Mouse (Mus musculus) forebrain, embryonic 16.5 days (tissue): ENCODE results near the gene Nono. TPM values are rescaled to one million over a fixed set of nuclear protein-coding genes. Genes with fewer than 3 reads are reported as not detected.
A peak's percentile ranks its signal among the peaks of the same experiment; 100 is the strongest.
"Not testable (repeated sequence)": the region's sequence is repeated elsewhere in the genome, so short reads cannot be mapped to it uniquely, and the experiment has no call there.

ENCODE experiments used
- ATAC-seq: fragments of 200-750 bp; cut with Nextera tagmentation; 2 replicates; pipeline ENCODE4 v1.8.0; 2017; ENCODE audit warnings: mild to moderate bottlenecking, moderate library complexity
- H3K27ac ChIP-seq: fragments of 300-500 bp; sonication (generic); 2 replicates; pipeline ENCODE4 v1.5.1; 2014; ENCODE audit warnings: low read length, control low read depth
- H3K27me3 ChIP-seq: fragments of 300-500 bp; sonication (generic); replicated peaks from 2 replicates; pipeline ENCODE4 v1.6.1; 2014; ENCODE audit warnings: low read length; ENCODE audit not compliant: control insufficient read depth, insufficient read depth
- H3K36me3 ChIP-seq: fragments of 300-500 bp; sonication (generic); 2 replicates; pipeline ENCODE4 v1.6.1; 2014; ENCODE audit not compliant: control insufficient read depth, insufficient read depth
- H3K4me1 ChIP-seq: fragments of 300-500 bp; sonication (generic); replicated peaks from 2 replicates; pipeline ENCODE4 v1.6.1; 2014; ENCODE audit warnings: low read length; ENCODE audit not compliant: control insufficient read depth, insufficient read depth
- H3K4me2 ChIP-seq: fragments of 300-500 bp; sonication (generic); 2 replicates; pipeline ENCODE4 v1.6.1; 2014; ENCODE audit warnings: mild to moderate bottlenecking, low read length, control low read depth
- H3K4me3 ChIP-seq: fragments of 300-500 bp; sonication (generic); replicated peaks from 2 replicates; pipeline ENCODE4 v1.5.1; 2014; ENCODE audit warnings: mild to moderate bottlenecking, low read length, control low read depth
- H3K9ac ChIP-seq: fragments of 300-500 bp; sonication (generic); replicated peaks from 2 replicates; pipeline ENCODE4 v1.6.1; 2014; ENCODE audit warnings: low read depth, low read length, control low read depth
- H3K9me3 ChIP-seq: fragments of 300-500 bp; sonication (generic); 2 replicates; pipeline ENCODE4 v1.6.1; 2016; ENCODE audit warnings: low read length; ENCODE audit not compliant: control insufficient read depth
- WGBS: fragments of 180-500 bp; shearing (Covaris S2); extraction: QIAGEN DNeasy Blood & Tissue Kit; methylation state at CpG from one replicate; pipeline ENCODE4 v1.1.7; 2014; 5-methylcytosine and 5-hydroxymethylcytosine counted together
- polyA plus RNA-seq: library from polyadenylated mRNA; unstranded; fragments of >200 nt; fragmentation: Nextera tagmentation; extraction: Ambion mirVana; gene quantifications from 2 replicates; pipeline ENCODE4 v1.2.1, GENCODE M21; 2015

Gene Nono
- polyA plus RNA-seq, 1 experiment from 2014 or later = 456 TPM

- Histone ChIP-seq H3K4me1 (no peaks in the 10 kb centered on the region), H3K4me3 (no peak overlapping the region), H3K36me3 (peaks cover 8% of the 10 kb centered on the region), H3K9me3 (no peaks in the 10 kb centered on the region), H3K27me3 (no peaks in the 10 kb centered on the region), H3K4me2 (no peak overlapping the region), H3K9ac (no peak overlapping the region), H3K27ac (no peak overlapping the region)
- ATAC-seq = no peak
- 67% methylated on average over 1 of the region's 1 CpGs for WGBS
Measured at GRCm38 (mm10) chrX:101451147-101451546, 22.0 kb downstream of the Nono start.

- Histone ChIP-seq H3K4me1 (no peaks in the 10 kb centered on the region), H3K9me3 (no peaks in the 10 kb centered on the region), H3K36me3 (peaks cover 5% of the 10 kb centered on the region), H3K27ac (no peak overlapping the region), H3K27me3 (no peaks in the 10 kb centered on the region), H3K4me3 (no peak overlapping the region), H3K9ac (no peak overlapping the region), H3K4me2 (no peak overlapping the region)
- no peak for ATAC-seq
- WGBS = 88% methylated on average over 3 of the region's 3 CpGs
Measured at GRCm38 (mm10) chrX:101451591-101451990, 22.5 kb downstream of the Nono start.

- Histone ChIP-seq H3K27me3 (no peaks in the 10 kb centered on the region), H3K36me3 (no peaks in the 10 kb centered on the region), H3K4me2 (no peak overlapping the region), H3K27ac (no peak overlapping the region), H3K4me3 (no peak overlapping the region), H3K9me3 (no peaks in the 10 kb centered on the region), H3K9ac (no peak overlapping the region), H3K4me1 (no peaks in the 10 kb centered on the region)
- no peak for ATAC-seq
- WGBS = 95% methylated on average over 4 of the region's 4 CpGs
Measured at GRCm38 (mm10) chrX:101472202-101472601, 43.1 kb downstream of the Nono start.

- H3K27ac ChIP-seq = no peak overlapping the region
- 81% methylated on average over 6 of the region's 6 CpGs for WGBS
Measured at GRCm38 (mm10) chrX:101481604-101482350, 52.7 kb downstream of the Nono start.

GRCm38 (mm10) chrX:101486487-101487152, 57.5 kb downstream of the Nono start:
- not testable (repeated sequence) for H3K4me1 ChIP-seq, H3K36me3 ChIP-seq, H3K9ac ChIP-seq, H3K4me3 ChIP-seq, H3K9me3 ChIP-seq, H3K4me2 ChIP-seq, H3K27me3 ChIP-seq
- 25% methylated on average over 10 of the region's 12 CpGs for WGBS
- H3K27ac ChIP-seq = peak overlapping the region; percentile 56; the same call in 1 of the 2 replicates
- peak; percentile 89 for ATAC-seq

More at GRCm38 (mm10) chrX:101481604-101482350, 52.7 kb downstream of the Nono start:
- no peaks in the 10 kb centered on the region for H3K36me3 ChIP-seq
- H3K4me1 ChIP-seq = no peaks in the 10 kb centered on the region
- H3K27me3 ChIP-seq = no peaks in the 10 kb centered on the region
- H3K4me2 ChIP-seq = no peak overlapping the region
- no peak overlapping the region for H3K9ac ChIP-seq
- ATAC-seq = no peak
- no peak overlapping the region for H3K4me3 ChIP-seq
- no peaks in the 10 kb centered on the region for H3K9me3 ChIP-seq

Other genes with a start within 250 kb of the Nono start
- 49.4 and 52.5 TPM in 2 replicates for gene Snx12, start 206.8 kb upstream of the Nono start, polyA plus RNA-seq
- 0.73 and 1.0 TPM in 2 replicates for gene Foxo4, start 174.8 kb upstream of the Nono start, polyA plus RNA-seq
- not detected in 2 replicates for gene Gm614, start 165.3 kb upstream of the Nono start, polyA plus RNA-seq
- 4.4 and 6.2 TPM in 2 replicates for gene Il2rg, start 161.1 kb upstream of the Nono start, polyA plus RNA-seq
- not detected in 2 replicates for gene Gm20489, start 160.3 kb upstream of the Nono start, polyA plus RNA-seq
- gene Med12, start 155.3 kb upstream of the Nono start, polyA plus RNA-seq = 22.9 and 26.9 TPM in 2 replicates
- 65.5 and 72.3 TPM in 2 replicates for gene Nlgn3, start 130.2 kb upstream of the Nono start, polyA plus RNA-seq
- 0.81 and 0.84 TPM in 2 replicates for gene Gjb1, start 52.9 kb upstream of the Nono start, polyA plus RNA-seq
- gene Zmym3, start 8.5 kb upstream of the Nono start, polyA plus RNA-seq = 66.6 and 89.2 TPM in 2 replicates
- 1.4 and 3.1 TPM in 2 replicates for gene Itgb1bp2, start 19.8 kb downstream of the Nono start, polyA plus RNA-seq
- 20.2 and 20.8 TPM in 2 replicates for gene Taf1, start 103.4 kb downstream of the Nono start, polyA plus RNA-seq
- gene Ogt, start 210.7 kb downstream of the Nono start, polyA plus RNA-seq = 258 and 285 TPM in 2 replicates